Mouse (Mus musculus) liver, postnatal 0 days (tissue): ENCODE data around the gene Nupr1. TPM values are rescaled to one million over a fixed set of nuclear protein-coding genes. Genes with fewer than 3 reads are reported as not detected.

Experiments used
- ATAC-seq: fragments of 200-750 bp; cut with Nextera tagmentation; 2 replicates; pipeline ENCODE4 v1.8.0; 2017; ENCODE audit warnings: mild to moderate bottlenecking, moderate library complexity
- DNase-seq: peaks from one replicate; pipeline ENCODE4 v3.0.0-alpha.2; 2016
- H3K27ac ChIP-seq: fragments of 300-500 bp; sonication (generic); 2 replicates; pipeline ENCODE4 v1.5.1; 2014; ENCODE audit warnings: antibody characterized with exemption, moderate library complexity, mild to moderate bottlenecking, low read depth
- H3K27me3 ChIP-seq: fragments of 300-500 bp; sonication (generic); 2 replicates; pipeline ENCODE4 v1.6.1; 2014; ENCODE audit warnings: low read length, control low read depth, mixed read lengths; ENCODE audit not compliant: insufficient read depth
- H3K36me3 ChIP-seq: fragments of 300-500 bp; sonication (generic); replicated peaks from 2 replicates; pipeline ENCODE4 v1.6.1; 2014; ENCODE audit warnings: mild to moderate bottlenecking, control low read depth, low read length, moderate library complexity, mixed read lengths; ENCODE audit not compliant: insufficient read depth
- H3K4me1 ChIP-seq: fragments of 300-500 bp; sonication (generic); 2 replicates; pipeline ENCODE4 v1.6.1; 2014; ENCODE audit warnings: antibody characterized with exemption, mild to moderate bottlenecking, control low read depth; ENCODE audit not compliant: insufficient read depth
- H3K4me2 ChIP-seq: fragments of 300-500 bp; sonication (generic); 2 replicates; pipeline ENCODE4 v1.6.1; 2014; ENCODE audit warnings: low read depth, mild to moderate bottlenecking, low read length, moderate library complexity, mixed read lengths
- H3K4me3 ChIP-seq: fragments of 300-500 bp; sonication (generic); 2 replicates; pipeline ENCODE4 v1.5.1; 2014; ENCODE audit warnings: low read depth, low read length
- H3K9ac ChIP-seq: fragments of 300-500 bp; sonication (generic); replicated peaks from 2 replicates; pipeline ENCODE4 v1.6.1; 2014; ENCODE audit warnings: mild to moderate bottlenecking, moderate library complexity
- H3K9me3 ChIP-seq: fragments of 300-500 bp; sonication (generic); 2 replicates; pipeline ENCODE4 v1.6.1; 2016; ENCODE audit warnings: mild to moderate bottlenecking, control low read depth, low read length, mixed read lengths
- CTCF ChIP-seq: sonication (generic); IDR thresholded peaks from 2 replicates; pipeline ENCODE4 v1.5.1; 2016; ENCODE audit warnings: antibody characterized with exemption, low read depth
- EP300 ChIP-seq: IDR thresholded peaks from 2 replicates; pipeline ENCODE4 v1.6.1; 2016; ENCODE audit warnings: antibody characterized with exemption, low read depth, mild to moderate bottlenecking
- WGBS: fragments of 180-500 bp; shearing (Covaris S2); extraction: QIAGEN DNeasy Blood & Tissue Kit; methylation state at CpG from one replicate; pipeline ENCODE4 v1.1.7; 2014; ENCODE audit not compliant: insufficient replicate concordance; 5-methylcytosine and 5-hydroxymethylcytosine counted together
- polyA plus RNA-seq: library from polyadenylated mRNA; unstranded; fragments of >200 nt; fragmentation: Nextera tagmentation; extraction: Ambion mirVana; gene quantifications from 2 replicates; pipeline ENCODE4 v1.2.1, GENCODE M21; 2015

Gene Nupr1
- 4.0 and 4.5 TPM in 2 replicates for polyA plus RNA-seq

- ATAC-seq: no peak
- no peaks in the 10 kb centered on the region for H3K27me3 ChIP-seq
- TF ChIP-seq CTCF: no peak
- H3K27ac ChIP-seq: no peak within 1 kb of the TSS
- no peak within 1 kb of the TSS for H3K4me2 ChIP-seq
- DNase-seq: no peak
- no peaks in the 10 kb centered on the region for H3K9me3 ChIP-seq
- H3K4me3 ChIP-seq: no peak within 1 kb of the TSS
- WGBS: 78% methylated on average over 4 of the region's 4 CpGs
- no peaks in the 10 kb centered on the region for H3K36me3 ChIP-seq
- no peaks in the 10 kb centered on the region; the same call in 1 of the 2 replicates for H3K4me1 ChIP-seq
- no peak within 1 kb of the TSS for H3K9ac ChIP-seq
Measured at GRCm38 (mm10) chr7:126630824-126631518, at the start of gene Nupr1. Gene Nupr1, minus strand, starts transcription at chr7:126630861.

DNA sequence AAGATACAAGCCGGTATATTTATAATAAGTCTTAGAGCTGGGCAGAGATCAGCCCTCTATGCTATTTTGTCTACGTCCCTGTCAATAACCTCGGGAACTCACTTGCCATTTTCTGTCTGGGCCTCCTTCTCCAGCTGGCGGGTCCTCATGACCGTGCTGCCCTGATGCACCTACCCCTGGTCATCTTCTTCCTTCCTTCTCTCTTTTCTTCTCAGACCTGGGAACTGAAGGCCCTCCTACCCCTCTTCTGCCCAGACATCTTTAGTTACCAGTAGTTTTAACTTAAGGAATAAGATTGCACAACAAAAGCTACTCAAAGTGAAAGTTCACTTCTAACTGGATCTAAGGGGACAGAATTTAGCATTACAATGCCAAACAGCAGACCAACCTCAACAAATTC is 49.0 kb upstream of the Nupr1 start:
- WGBS: 72% methylated on average over 5 of the region's 5 CpGs
- Histone ChIP-seq H3K27ac (no peak overlapping the region; the same call in 1 of the 2 replicates), H3K27me3 (no peaks in the 10 kb centered on the region), H3K36me3 (peaks cover under 1% of the 10 kb centered on the region), H3K9me3 (no peaks in the 10 kb centered on the region), H3K9ac (no peak overlapping the region), H3K4me2 (no peak overlapping the region), H3K4me1 (peaks cover 27% of the 10 kb centered on the region), H3K4me3 (no peak overlapping the region)
- DNase-seq (no peak), ATAC-seq (no peak)
- TF ChIP-seq EP300: no peak
- no peak for TF ChIP-seq CTCF

GRCm38 (mm10) chr7:126678545-126679341 is 48.1 kb upstream of the Nupr1 start:
- Histone ChIP-seq H3K4me1 (peaks cover 24% of the 10 kb centered on the region), H3K9me3 (no peaks in the 10 kb centered on the region), H3K27ac (peak overlapping the region; percentile 78), H3K4me2 (peak overlapping the region; percentile 52), H3K36me3 (peaks cover 3% of the 10 kb centered on the region), H3K27me3 (no peaks in the 10 kb centered on the region), H3K9ac (no peak overlapping the region), H3K4me3 (no peak overlapping the region)
- ATAC-seq: peak; percentile 31
- WGBS: 67% methylated on average over 8 of the region's 8 CpGs
- peak; percentile 20 for DNase-seq
- no peak for TF ChIP-seq EP300

- 60% methylated on average over 4 of the region's 4 CpGs for WGBS
- DNase-seq: no peak
- H3K4me1 ChIP-seq: peaks cover 23% of the 10 kb centered on the region
- no peak for TF ChIP-seq EP300
- TF ChIP-seq CTCF: no peak
- H3K27ac ChIP-seq: peak overlapping the region; percentile 91
- no peaks in the 10 kb centered on the region for H3K27me3 ChIP-seq
- H3K36me3 ChIP-seq: peaks cover 18% of the 10 kb centered on the region
- H3K4me2 ChIP-seq: 0 out of 2 replicates have a peak overlapping the region, but pooled peaks have one; percentile 56
- peak; percentile 26 for ATAC-seq
- H3K4me3 ChIP-seq: no peak overlapping the region
- H3K9ac ChIP-seq: no peak overlapping the region
- no peaks in the 10 kb centered on the region for H3K9me3 ChIP-seq
Measured at GRCm38 (mm10) chr7:126676631-126677220, 46.1 kb upstream of the Nupr1 start.

GRCm38 (mm10) chr7:126676207-126676606 is 45.5 kb upstream of the Nupr1 start, which contains the start of gene Sult1a1:
Gene Sult1a1, minus strand, starts transcription at chr7:126676432.
- H3K27ac ChIP-seq: peak within 1 kb of the TSS; percentile 91
- H3K4me3 ChIP-seq: peak within 1 kb of the TSS; percentile 37
- H3K4me1 ChIP-seq: peaks cover 23% of the 10 kb centered on the region
- ATAC-seq: peak; percentile 87
- H3K36me3 ChIP-seq: peaks cover 23% of the 10 kb centered on the region
- no peaks in the 10 kb centered on the region for H3K9me3 ChIP-seq
- TF ChIP-seq CTCF: no peak
- peak; percentile 82 for TF ChIP-seq EP300
- peak; percentile 63 for DNase-seq
- no peaks in the 10 kb centered on the region for H3K27me3 ChIP-seq
- H3K4me2 ChIP-seq: peak within 1 kb of the TSS; percentile 56
- WGBS: 27% methylated on average over 1 of the region's 1 CpGs
- peak within 1 kb of the TSS; percentile 54 for H3K9ac ChIP-seq

GRCm38 (mm10) chr7:126675104-126675503 is 44.4 kb upstream of the Nupr1 start:
- H3K36me3 ChIP-seq: peaks cover 28% of the 10 kb centered on the region
- DNase-seq (peak; percentile 15), ATAC-seq (no peak)
- TF ChIP-seq CTCF (no peak), EP300 (no peak)
- H3K4me2 ChIP-seq: peak overlapping the region; percentile 56
- H3K4me3 ChIP-seq: peak overlapping the region; percentile 37
- peak overlapping the region; percentile 91 for H3K27ac ChIP-seq
- no peaks in the 10 kb centered on the region for H3K27me3 ChIP-seq
- 82% methylated on average over 8 of the region's 8 CpGs for WGBS
- H3K4me1 ChIP-seq: peaks cover 24% of the 10 kb centered on the region
- H3K9me3 ChIP-seq: no peaks in the 10 kb centered on the region
- H3K9ac ChIP-seq: peak overlapping the region; percentile 54
